Mouse (Mus musculus) forebrain, postnatal 0 days (tissue): ENCODE data around the gene Litaf. TPM values are rescaled to one million over a fixed set of nuclear protein-coding genes. Genes with fewer than 3 reads are reported as not detected.

ENCODE experiments used
- ATAC-seq: fragments of 200-750 bp; cut with Nextera tagmentation; 2 replicates; pipeline ENCODE4 v1.8.0; 2017; ENCODE audit warnings: mild to moderate bottlenecking, moderate library complexity
- DNase-seq: peaks from one replicate; pipeline ENCODE4 v3.0.0-alpha.2; 2015
- H3K27ac ChIP-seq: fragments of 300-500 bp; sonication (generic); 2 replicates; pipeline ENCODE4 v1.5.1; 2014; ENCODE audit warnings: low read depth, mild to moderate bottlenecking, antibody characterized with exemption, low read length, moderate library complexity, mixed read lengths
- H3K27me3 ChIP-seq: fragments of 300-500 bp; sonication (generic); 2 replicates; pipeline ENCODE4 v1.6.1; 2014; ENCODE audit warnings: mild to moderate bottlenecking, low read length, mixed read lengths; ENCODE audit not compliant: insufficient read depth
- H3K36me3 ChIP-seq: fragments of 300-500 bp; sonication (generic); 2 replicates; pipeline ENCODE4 v1.6.1; 2014; ENCODE audit warnings: mild to moderate bottlenecking, moderate library complexity; ENCODE audit not compliant: insufficient read depth
- H3K4me1 ChIP-seq: fragments of 300-500 bp; sonication (generic); 2 replicates; pipeline ENCODE4 v1.6.1; 2014; ENCODE audit warnings: antibody characterized with exemption; ENCODE audit not compliant: insufficient read depth
- H3K4me2 ChIP-seq: fragments of 300-500 bp; sonication (generic); 2 replicates; pipeline ENCODE4 v1.6.1; 2014; ENCODE audit warnings: low read depth, mild to moderate bottlenecking, moderate library complexity
- H3K4me3 ChIP-seq: fragments of 300-500 bp; sonication (generic); 2 replicates; pipeline ENCODE4 v1.5.1; 2014; ENCODE audit warnings: low read depth, low read length, mixed read lengths
- H3K9ac ChIP-seq: fragments of 300-500 bp; sonication (generic); 2 replicates; pipeline ENCODE4 v1.6.1; 2014; ENCODE audit warnings: mild to moderate bottlenecking
- H3K9me3 ChIP-seq: fragments of 300-500 bp; sonication (generic); 2 replicates; pipeline ENCODE4 v1.6.1; 2016; ENCODE audit warnings: low read length
- CTCF ChIP-seq: sonication (generic); IDR thresholded peaks from 2 replicates; pipeline ENCODE4 v1.5.1; 2016; ENCODE audit warnings: antibody characterized with exemption, control low read depth, low read depth
- WGBS: fragments of 180-500 bp; shearing (Covaris S2); extraction: QIAGEN DNeasy Blood & Tissue Kit; methylation state at CpG from one replicate; pipeline ENCODE4 v1.1.7; 2014; 5-methylcytosine and 5-hydroxymethylcytosine counted together
- polyA plus RNA-seq: library from polyadenylated mRNA; unstranded; fragments of >200 nt; fragmentation: Nextera tagmentation; extraction: Ambion mirVana; gene quantifications from 2 replicates; pipeline ENCODE4 v1.2.1, GENCODE M21; 2015
- total RNA-seq: library from RNA; depleted of rRNA; stranded (reverse); fragments of >200 nt; gene quantifications from 2 replicates; pipeline ENCODE4 v1.2.3, GENCODE M21; 2014

Litaf gene
- total and polyA plus RNA-seq, 2 experiments from 2014 or later, result 16.9 to 24.0 TPM

DNA sequence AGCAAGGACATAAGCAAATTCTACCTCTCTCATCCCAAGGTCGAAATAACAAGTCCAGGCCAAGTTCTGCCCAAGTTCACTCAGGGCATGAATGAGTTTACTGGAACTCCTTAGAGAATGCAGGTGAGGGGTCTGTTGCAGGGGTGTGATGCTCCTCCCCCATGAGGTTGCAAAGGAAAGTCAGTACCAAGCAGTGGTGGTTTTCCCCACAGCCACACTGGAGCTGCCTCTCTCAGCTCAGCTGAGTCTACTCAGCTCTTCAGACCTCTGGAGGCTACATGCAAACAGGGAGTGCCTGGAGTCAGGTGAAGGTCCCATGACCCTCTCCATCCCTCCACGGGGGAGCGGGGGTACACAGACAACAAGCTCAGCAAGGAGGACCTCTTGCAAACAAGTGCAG is 108.2 kb downstream of the Litaf start:
- ATAC-seq (no peak), DNase-seq (no peak)
- WGBS, result 69% methylated on average over 3 of the region's 3 CpGs
- TF ChIP-seq CTCF, result no peak
- H3K9me3 ChIP-seq, result no peaks in the 10 kb centered on the region
- H3K36me3 ChIP-seq, result no peaks in the 10 kb centered on the region
- H3K27ac ChIP-seq, result 0 out of 2 replicates have a peak overlapping the region, but pooled peaks have one; percentile 0
- no peak overlapping the region for H3K4me3 ChIP-seq
- H3K27me3 ChIP-seq, result no peaks in the 10 kb centered on the region
- no peak overlapping the region for H3K9ac ChIP-seq
- no peak overlapping the region for H3K4me2 ChIP-seq
- H3K4me1 ChIP-seq, result peaks cover 4% of the 10 kb centered on the region; the same call in 1 of the 2 replicates

DNA sequence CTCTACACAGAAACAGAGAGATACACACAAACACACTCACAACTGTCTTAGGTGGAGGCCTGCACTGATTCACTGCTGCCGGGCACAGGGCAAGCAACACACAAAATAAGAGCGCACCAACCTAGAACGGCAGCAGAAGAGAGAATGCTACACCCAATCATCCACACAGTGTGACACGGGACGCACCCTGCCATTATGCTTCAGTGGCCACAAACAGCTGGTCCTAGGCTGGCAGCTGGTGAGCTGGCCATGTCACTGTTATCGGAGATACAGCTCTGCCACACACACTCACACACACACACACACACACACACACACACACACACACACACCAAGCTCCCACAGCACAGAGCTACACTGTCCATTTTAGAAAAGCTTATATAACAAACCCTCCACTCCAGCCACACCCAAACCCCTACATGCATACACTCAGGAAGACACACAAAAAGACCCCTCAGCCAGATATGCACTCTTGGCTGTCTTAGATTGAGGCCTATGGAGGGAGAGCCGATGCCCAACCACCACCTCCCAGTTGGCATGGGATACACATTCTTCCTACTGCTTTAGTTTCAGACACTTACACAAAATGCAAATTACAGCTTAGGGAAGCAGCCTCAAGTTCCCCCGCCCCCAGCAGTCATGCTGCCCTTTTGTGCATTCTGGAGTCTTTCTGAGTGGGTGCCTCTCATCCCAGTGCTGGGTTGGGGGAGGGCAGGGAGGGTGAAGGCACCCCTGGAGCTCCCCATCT is 108.8 kb downstream of the Litaf start:
- Histone ChIP-seq H3K9me3 (no peaks in the 10 kb centered on the region), H3K4me3 (no peak overlapping the region), H3K4me1 (peaks cover 4% of the 10 kb centered on the region; the same call in 1 of the 2 replicates), H3K27me3 (no peaks in the 10 kb centered on the region), H3K27ac (0 out of 2 replicates have a peak overlapping the region, but pooled peaks have one; percentile 0), H3K4me2 (no peak overlapping the region), H3K9ac (no peak overlapping the region), H3K36me3 (no peaks in the 10 kb centered on the region)
- TF ChIP-seq CTCF, result no peak
- WGBS, result 27% methylated on average over 8 of the region's 8 CpGs
- DNase-seq (peak; percentile 36), ATAC-seq (peak; percentile 64)

DNA sequence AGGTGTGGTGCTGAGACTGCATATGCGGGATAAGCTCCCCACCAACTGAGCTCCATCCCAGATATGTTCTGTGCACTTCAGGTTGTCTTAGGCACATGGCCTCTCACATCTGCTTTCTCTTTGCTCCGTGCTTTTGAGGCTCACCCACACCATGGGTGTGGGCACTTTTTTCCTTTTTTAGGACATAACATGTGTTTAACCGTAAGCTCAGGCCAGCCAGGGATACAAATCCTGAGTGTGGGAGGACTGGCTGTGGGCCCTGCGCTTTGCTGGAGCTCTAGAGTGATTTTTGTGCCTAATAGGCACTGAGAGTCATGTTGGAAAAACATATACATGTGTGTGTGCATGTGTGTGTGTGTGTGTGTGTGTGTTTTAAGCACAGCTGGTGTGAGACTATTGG is 110.9 kb downstream of the Litaf start:
- H3K27ac ChIP-seq, result no peak overlapping the region
- ATAC-seq (no peak), DNase-seq (no peak)
- no peak for TF ChIP-seq CTCF
- H3K9me3 ChIP-seq, result no peaks in the 10 kb centered on the region
- no peak overlapping the region for H3K4me2 ChIP-seq
- peaks cover 4% of the 10 kb centered on the region; the same call in 1 of the 2 replicates for H3K4me1 ChIP-seq
- no peak overlapping the region for H3K9ac ChIP-seq
- H3K4me3 ChIP-seq, result no peak overlapping the region
- no peaks in the 10 kb centered on the region for H3K36me3 ChIP-seq
- WGBS, result 87% methylated on average over 4 of the region's 4 CpGs
- H3K27me3 ChIP-seq, result no peaks in the 10 kb centered on the region

DNA sequence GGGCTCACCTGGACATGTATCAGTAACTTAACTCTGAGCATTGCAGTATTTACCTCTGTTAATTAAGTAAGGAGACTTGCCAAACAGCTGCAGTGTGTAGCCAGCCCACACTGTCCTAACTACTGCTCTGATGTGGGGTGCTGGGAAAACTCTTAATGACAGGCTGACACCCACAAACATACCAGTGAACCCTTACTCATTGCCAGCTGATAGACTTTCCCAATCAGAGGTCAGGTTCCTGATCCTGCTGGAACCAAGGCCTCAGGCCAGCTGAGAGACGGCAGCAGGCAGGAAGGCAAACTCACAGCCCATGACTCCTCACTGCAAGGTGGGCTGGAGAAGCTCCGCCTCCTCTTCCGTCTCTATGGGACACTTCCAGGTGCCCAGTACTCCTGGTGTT is 113.1 kb downstream of the Litaf start:
- 90% methylated on average over 3 of the region's 3 CpGs for WGBS
- Histone ChIP-seq H3K9ac (no peak overlapping the region), H3K4me1 (peaks cover 4% of the 10 kb centered on the region; the same call in 1 of the 2 replicates), H3K27ac (no peak overlapping the region), H3K36me3 (no peaks in the 10 kb centered on the region), H3K4me3 (no peak overlapping the region), H3K9me3 (no peaks in the 10 kb centered on the region), H3K27me3 (no peaks in the 10 kb centered on the region), H3K4me2 (no peak overlapping the region)
- ATAC-seq, result no peak
- no peak for DNase-seq
- TF ChIP-seq CTCF, result no peak

DNA sequence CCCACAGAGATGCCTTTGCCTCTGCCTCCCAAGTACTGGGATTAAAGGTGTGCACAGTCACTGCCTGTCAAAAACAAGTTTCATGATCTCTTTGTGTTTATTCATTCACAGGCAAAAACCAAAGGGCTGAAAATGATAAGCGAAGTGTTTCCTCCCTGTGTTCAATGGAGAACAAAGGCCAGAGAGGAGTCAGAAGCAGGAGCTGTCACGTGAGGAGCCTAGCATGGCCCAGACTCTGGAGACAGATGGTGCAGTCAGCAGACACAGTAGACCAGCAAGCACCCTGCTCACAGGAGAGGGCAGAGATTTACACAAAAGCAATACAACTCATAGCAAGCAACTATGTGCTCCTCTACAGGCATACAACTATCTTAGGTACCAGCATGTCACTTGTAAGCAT is 113.9 kb downstream of the Litaf start:
- no peak for TF ChIP-seq CTCF
- Histone ChIP-seq H3K4me2 (no peak overlapping the region), H3K27ac (no peak overlapping the region), H3K9ac (no peak overlapping the region), H3K36me3 (no peaks in the 10 kb centered on the region), H3K4me3 (no peak overlapping the region), H3K9me3 (no peaks in the 10 kb centered on the region), H3K27me3 (no peaks in the 10 kb centered on the region), H3K4me1 (0 out of 2 replicates have a peak, but pooled peaks cover under 1% of the 10 kb centered on the region)
- no peak for DNase-seq
- ATAC-seq, result no peak
- 51% methylated on average over 2 of the region's 2 CpGs for WGBS

DNA sequence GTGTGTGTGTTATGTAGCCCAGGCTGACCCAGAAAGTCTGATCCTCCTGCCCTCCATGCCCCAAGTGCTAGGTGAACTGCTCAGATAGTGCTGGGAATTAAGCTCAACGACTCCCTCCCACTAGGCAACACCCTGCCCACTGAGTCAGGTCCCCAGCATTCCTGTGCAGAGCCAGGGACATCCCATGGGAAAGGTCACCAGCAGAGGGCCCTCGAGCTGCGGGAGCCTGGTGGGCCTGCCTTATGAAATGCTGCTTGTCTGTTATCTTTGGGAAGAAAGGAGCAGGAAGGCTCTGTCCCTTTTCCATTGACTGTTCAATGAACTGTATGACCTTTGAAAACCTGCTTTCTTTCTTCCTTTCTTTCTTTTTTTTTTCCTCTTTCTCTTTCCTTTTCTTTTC is 114.4 kb downstream of the Litaf start:
- H3K36me3 ChIP-seq, result no peaks in the 10 kb centered on the region
- peak; percentile 58 for TF ChIP-seq CTCF
- H3K4me2 ChIP-seq, result no peak overlapping the region
- no peak for ATAC-seq
- H3K9me3 ChIP-seq, result no peaks in the 10 kb centered on the region
- H3K27ac ChIP-seq, result no peak overlapping the region
- WGBS, result 5% methylated on average over 3 of the region's 3 CpGs
- H3K9ac ChIP-seq, result no peak overlapping the region
- no peak overlapping the region for H3K4me3 ChIP-seq
- H3K4me1 ChIP-seq, result no peaks in the 10 kb centered on the region
- DNase-seq, result no peak
- H3K27me3 ChIP-seq, result no peaks in the 10 kb centered on the region

DNA sequence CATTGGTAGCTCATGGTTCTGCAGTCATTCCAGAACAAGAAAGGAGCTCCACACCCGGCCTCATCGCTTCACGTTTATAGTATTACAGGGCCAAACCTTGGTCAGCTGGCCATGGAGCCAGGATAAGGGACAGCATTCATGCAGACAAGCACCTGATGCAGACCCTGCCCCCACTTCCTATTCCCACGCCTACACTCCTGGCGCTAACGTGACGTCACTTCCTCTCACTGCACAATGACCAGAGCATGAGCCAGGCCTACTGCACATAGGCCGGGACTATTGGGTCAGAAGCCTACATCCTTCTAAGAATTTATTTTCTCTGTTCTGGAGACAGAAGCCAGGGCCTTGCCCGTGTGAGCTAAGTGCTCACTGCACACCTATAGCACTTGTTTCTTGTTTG is 115.4 kb downstream of the Litaf start:
- WGBS, result 88% methylated on average over 9 of the region's 9 CpGs
- H3K27me3 ChIP-seq, result no peaks in the 10 kb centered on the region
- H3K4me2 ChIP-seq, result no peak overlapping the region
- no peak overlapping the region for H3K27ac ChIP-seq
- H3K4me3 ChIP-seq, result no peak overlapping the region
- no peaks in the 10 kb centered on the region for H3K36me3 ChIP-seq
- H3K9me3 ChIP-seq, result no peaks in the 10 kb centered on the region
- DNase-seq, result no peak
- no peaks in the 10 kb centered on the region for H3K4me1 ChIP-seq
- no peak for ATAC-seq
- no peak for TF ChIP-seq CTCF
- no peak overlapping the region for H3K9ac ChIP-seq
